10 mouse cellular contexts compared by ENCODE assay signal in genomic region chr7:40213646-40214045, GRCm38 (mm10).
"Had no signal": no experiment of that assay in that cellular context is flagged by ENCODE, and none has a peak within 500 bp of the region (broad histone marks: within the 10 kb centered on the region; RNA-seq: fewer than 3 reads in every experiment).

No protein-coding gene starts in this region.

- H3K4me2 ChIP-seq: liver, embryonic 11.5 days; liver, embryonic 15.5 days; midbrain, embryonic 13.5 days had no signal

- DNase-seq: lung, adult 2 months; lung, postnatal 36 days; right cerebral cortex, postnatal 14 days; thymus, postnatal 36 days had no signal

- H3K36me3 ChIP-seq: limb, embryonic 10.5 days; liver, embryonic 15.5 days; midbrain, embryonic 13.5 days had no signal

- H3K9ac ChIP-seq: liver, embryonic 15.5 days; midbrain, embryonic 13.5 days had no signal

- H3K9me3 ChIP-seq: limb, embryonic 10.5 days; liver, embryonic 15.5 days; midbrain, embryonic 13.5 days had no signal

- H3K27me3 ChIP-seq: liver, embryonic 15.5 days; midbrain, embryonic 13.5 days had no signal

- H3K27ac ChIP-seq: left cerebral cortex, adult 2 months; limb, embryonic 10.5 days; liver, embryonic 15.5 days; midbrain, embryonic 13.5 days had no signal

- ATAC-seq: lung, postnatal 0 days; midbrain, embryonic 13.5 days had no signal

- H3K4me3 ChIP-seq: left cerebral cortex, adult 2 months; limb, embryonic 10.5 days; liver, embryonic 15.5 days; midbrain, embryonic 13.5 days had no signal

- H3K4me1 ChIP-seq: limb, embryonic 10.5 days; liver, embryonic 15.5 days; midbrain, embryonic 13.5 days had no signal
